In genomic region chr16:52182057-52182456, GRCm38 (mm10) we compare ENCODE assay signal across 10 mouse cellular contexts.
A peak's percentile ranks its signal among the peaks of the same experiment; 100 is the strongest.
DNase-seq lines count a peak whose midpoint lies in the region; ATAC-seq and TF ChIP-seq lines count a peak whose summit lies in the region.
"Had no signal": no experiment of that assay in that cellular context is flagged by ENCODE, and none has a peak within 500 bp of the region (broad histone marks: within the 10 kb centered on the region; RNA-seq: fewer than 3 reads in every experiment).

No protein-coding gene starts in this region.

- H3K27me3 ChIP-seq in heart, adult 2 months (ENCODE audit: control insufficient read depth, insufficient read depth, low read length): no peaks in the 10 kb centered on the region
- H3K27me3 ChIP-seq in heart, embryonic 12.5 days (replicated peaks): no peaks in the 10 kb centered on the region
- H3K27me3 ChIP-seq in midbrain, postnatal 0 days (ENCODE audit: insufficient read depth, low read length): no peaks in the 10 kb centered on the region
- no peaks in the 10 kb centered on the region for H3K27me3 ChIP-seq in midbrain, embryonic 16.5 days (ENCODE audit: control insufficient read depth, insufficient read depth, low read depth, low read length)
- H3K27me3 ChIP-seq: midbrain, embryonic 12.5 days had no signal

- H3K9me3 ChIP-seq in heart, embryonic 12.5 days (replicated peaks): no peaks in the 10 kb centered on the region
- no peaks in the 10 kb centered on the region for H3K9me3 ChIP-seq in midbrain, postnatal 0 days (ENCODE audit: low read length)
- no peaks in the 10 kb centered on the region for H3K9me3 ChIP-seq in midbrain, embryonic 16.5 days (replicated peaks; ENCODE audit: control insufficient read depth, low read length, poor library complexity, severe bottlenecking)
- H3K9me3 ChIP-seq: midbrain, embryonic 12.5 days had no signal

- no peak overlapping the region for H3K4me2 ChIP-seq in heart, embryonic 12.5 days
- no peak overlapping the region for H3K4me2 ChIP-seq in midbrain, postnatal 0 days (ENCODE audit: low read depth, low read length, poor library complexity, severe bottlenecking)
- no peak overlapping the region for H3K4me2 ChIP-seq in midbrain, embryonic 16.5 days (ENCODE audit: low read length)
- H3K4me2 ChIP-seq: midbrain, embryonic 12.5 days had no signal

- intact Hi-C loops in heart, adult 2 months (cut with DNase I): loop anchor here (5.0 to 10.0 kb wide), 2 partner anchors 150 to 867 kb away; partner anchors contain the start of gene Cblb
- intact Hi-C loops in gastrocnemius, postnatal 36 days (cut with DNase I): loop anchor here (10.0 kb wide), 1 partner anchor 257 kb away; no protein-coding TSS in a partner anchor

- no peak for TF ChIP-seq POLR2A in heart, adult 2 months (IDR thresholded peaks at IDR 0.05; ENCODE audit: insufficient read depth, low read depth, low read length)

- no peaks in the 10 kb centered on the region for H3K79me2 ChIP-seq in heart, adult 2 months (replicated peaks; ENCODE audit: control insufficient read depth, insufficient read depth, low read length)

- no peak overlapping the region for H3K9ac ChIP-seq in heart, adult 2 months (ENCODE audit: low read depth, low read length)
- no peak overlapping the region for H3K9ac ChIP-seq in heart, embryonic 12.5 days
- no peak overlapping the region for H3K9ac ChIP-seq in midbrain, postnatal 0 days (replicated peaks; ENCODE audit: low read length, poor library complexity, severe bottlenecking)
- H3K9ac ChIP-seq in midbrain, embryonic 16.5 days (ENCODE audit: low read depth, low read length): no peak overlapping the region
- H3K9ac ChIP-seq: midbrain, embryonic 12.5 days had no signal

- no peak for ATAC-seq in heart, embryonic 12.5 days (ENCODE audit: insufficient number of reproducible peaks, low FRiP score)
- ATAC-seq in midbrain, postnatal 0 days (ENCODE audit: low FRiP score): no peak
- ATAC-seq in midbrain, embryonic 16.5 days: no peak

- no peak overlapping the region for H3K4me3 ChIP-seq in heart, adult 2 months
- no peak overlapping the region for H3K4me3 ChIP-seq in heart, embryonic 12.5 days
- H3K4me3 ChIP-seq in midbrain, postnatal 0 days (ENCODE audit: low read depth, low read length): no peak overlapping the region
- H3K4me3 ChIP-seq in midbrain, embryonic 16.5 days (ENCODE audit: low read depth, low read length): no peak overlapping the region
- H3K4me3 ChIP-seq: midbrain, embryonic 12.5 days had no signal

- 0 out of 2 replicates have a peak, but pooled peaks have one; percentile 21 for TF ChIP-seq EP300 in heart, adult 2 months (IDR thresholded peaks at IDR 0.05; ENCODE audit: insufficient read depth, low read depth, low read length)

- 63% methylated on average over 7 of the region's 7 CpGs for WGBS in heart, adult 2 months
- WGBS in heart, embryonic 12.5 days: 81% methylated on average over 7 of the region's 7 CpGs
- 86% methylated on average over 7 of the region's 7 CpGs for WGBS in midbrain, postnatal 0 days
- 92% methylated on average over 7 of the region's 7 CpGs for WGBS in midbrain, embryonic 16.5 days

- H3K27ac ChIP-seq in heart, adult 2 months: no peak overlapping the region
- no peak overlapping the region for H3K27ac ChIP-seq in heart, embryonic 12.5 days (ENCODE audit: poor library complexity, severe bottlenecking)
- H3K27ac ChIP-seq in midbrain, postnatal 0 days (ENCODE audit: low read depth, low read length): no peak overlapping the region
- H3K27ac ChIP-seq in midbrain, embryonic 16.5 days (ENCODE audit: low read length): no peak overlapping the region
- H3K27ac ChIP-seq: midbrain, embryonic 12.5 days had no signal

- DNase-seq in heart, adult 2 months: no peak
- DNase-seq in midbrain, postnatal 0 days (ENCODE audit: low spot score): no peak
- peak; percentile 27 for DNase-seq in brain, adult 2 months (ENCODE audit: low read depth, low spot score)
- DNase-seq in skeletal muscle tissue, adult 2 months (ENCODE audit: low read depth, low spot score): peak; percentile 27
- no peak for DNase-seq in right cerebral cortex, postnatal 36 days (ENCODE audit: low spot score in 2 of 2)
- DNase-seq in gastrocnemius, postnatal 36 days: no peak
- DNase-seq: adrenal gland, postnatal 10 days had no signal

- H3K36me3 ChIP-seq in heart, adult 2 months (ENCODE audit: control insufficient read depth, insufficient read depth, low read length): peaks cover 5% of the 10 kb centered on the region
- peaks cover 14% of the 10 kb centered on the region for H3K36me3 ChIP-seq in heart, embryonic 12.5 days
- no peaks in the 10 kb centered on the region for H3K36me3 ChIP-seq in midbrain, postnatal 0 days (ENCODE audit: insufficient read depth, low read length)
- peaks cover 10% of the 10 kb centered on the region for H3K36me3 ChIP-seq in midbrain, embryonic 16.5 days (ENCODE audit: control insufficient read depth, insufficient read depth, low read length)

- peak; percentile 60 for TF ChIP-seq CTCF in heart, adult 2 months (IDR thresholded peaks at IDR 0.05)
- TF ChIP-seq CTCF in midbrain, postnatal 0 days (IDR thresholded peaks at IDR 0.05): peak; percentile 27

- no peaks in the 10 kb centered on the region for H3K4me1 ChIP-seq in heart, adult 2 months (ENCODE audit: control insufficient read depth, insufficient read depth, low read length)
- peaks cover 25% of the 10 kb centered on the region for H3K4me1 ChIP-seq in heart, embryonic 12.5 days (replicated peaks)
- no peaks in the 10 kb centered on the region for H3K4me1 ChIP-seq in midbrain, postnatal 0 days (ENCODE audit: insufficient read depth, low read length)
- H3K4me1 ChIP-seq in midbrain, embryonic 16.5 days (ENCODE audit: control insufficient read depth, insufficient read depth, low read length): no peaks in the 10 kb centered on the region

Comparison
In these comparisons a context has a peak if more than half of its experiments do, and no peak if none do; other contexts are left out.
1. DNase-seq: peak in brain, adult 2 months (single experiment) and skeletal muscle tissue, adult 2 months (single experiment); none in heart, adult 2 months (0 of 2), midbrain, postnatal 0 days (single experiment), right cerebral cortex, postnatal 36 days (0 of 2) and gastrocnemius, postnatal 36 days (0 of 2).